Mouse (Mus musculus): ENCODE results near the gene Zc3h12d.
"Not testable (repeated sequence)": the region's sequence is repeated elsewhere in the genome, so short reads cannot be mapped to it uniquely, and the experiment has no call there.

The Zc3h12d gene

DNA sequence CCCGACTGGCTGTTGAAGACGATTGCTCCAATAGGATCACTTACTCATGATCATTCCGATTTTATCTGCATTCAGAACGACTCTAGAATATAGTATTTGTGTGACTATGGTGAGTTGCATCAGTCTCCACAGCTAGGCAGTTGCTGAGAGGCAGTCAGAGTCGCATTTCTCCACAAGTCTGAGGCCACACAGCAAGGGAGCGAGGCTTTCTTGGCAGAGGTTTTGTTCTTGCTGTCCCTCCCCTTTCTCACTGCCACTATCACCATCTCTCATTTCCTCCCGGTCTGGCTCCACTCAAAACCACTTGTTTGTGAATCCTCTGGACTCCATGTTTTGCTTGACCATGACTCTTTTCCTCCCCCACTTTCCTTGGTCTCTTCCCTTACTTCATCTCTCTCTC, 41.9 kb downstream of the Zc3h12d start:
- DNase-seq = no peak

DNA sequence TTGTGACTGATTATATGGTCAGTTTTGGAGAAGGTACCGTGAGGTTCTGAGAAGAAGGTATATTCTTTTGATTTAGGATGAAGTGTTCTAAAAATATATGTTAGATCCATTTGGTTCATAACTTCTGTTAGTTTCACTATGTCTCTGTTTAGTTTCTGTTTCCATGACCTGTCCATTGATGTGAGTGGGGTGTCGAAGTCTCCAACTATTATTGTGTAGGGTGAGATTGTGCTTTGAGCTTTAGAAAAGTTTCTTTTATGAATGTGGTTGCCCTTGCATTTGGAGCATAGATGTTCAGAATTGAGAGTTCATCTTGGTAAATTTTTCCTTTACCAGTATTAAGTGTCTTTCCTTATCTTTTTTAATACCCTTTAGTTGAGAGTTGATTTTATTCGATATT, 48.0 kb downstream of the Zc3h12d start:
- not testable (repeated sequence) for DNase-seq

DNA sequence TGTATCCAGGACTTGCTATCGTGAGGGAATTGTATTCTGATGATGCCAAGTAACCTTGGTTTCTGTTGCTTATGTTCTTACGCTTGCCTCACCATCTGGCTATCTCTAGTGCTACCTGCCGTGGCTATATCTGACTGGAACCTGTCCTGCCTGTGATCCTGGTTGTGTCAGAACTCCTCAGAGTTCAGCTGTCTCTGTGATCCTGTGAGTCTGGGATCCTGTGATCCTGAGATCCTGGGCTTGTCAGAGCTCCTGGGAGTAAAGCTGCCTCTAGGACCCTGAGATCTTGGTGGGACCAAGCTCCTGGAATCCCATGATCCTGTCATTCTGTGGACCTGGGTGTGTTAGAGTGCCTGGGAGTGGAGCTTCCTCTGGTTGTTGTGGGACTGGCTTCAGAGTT, 49.7 kb downstream of the Zc3h12d start:
- no peak for DNase-seq

DNA sequence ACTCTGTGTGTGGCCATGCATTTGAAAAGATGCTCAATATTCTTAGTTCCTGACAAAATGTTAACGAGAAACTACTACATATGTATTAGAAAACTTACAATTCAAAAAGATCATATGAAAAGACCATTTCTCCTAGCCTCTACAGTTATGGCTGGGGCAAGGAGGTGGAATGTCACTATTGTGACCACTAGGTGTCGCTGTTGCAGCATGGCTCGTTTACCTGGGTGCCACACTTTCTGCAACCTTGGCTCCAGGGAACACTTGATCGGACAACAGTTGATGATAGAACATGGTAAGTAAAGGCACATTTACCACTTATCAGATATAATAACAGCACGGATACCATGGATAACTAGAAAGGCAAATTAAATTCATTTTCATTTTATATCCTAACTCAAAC, 51.3 kb downstream of the Zc3h12d start:
- peak; percentile 70 for DNase-seq

DNA sequence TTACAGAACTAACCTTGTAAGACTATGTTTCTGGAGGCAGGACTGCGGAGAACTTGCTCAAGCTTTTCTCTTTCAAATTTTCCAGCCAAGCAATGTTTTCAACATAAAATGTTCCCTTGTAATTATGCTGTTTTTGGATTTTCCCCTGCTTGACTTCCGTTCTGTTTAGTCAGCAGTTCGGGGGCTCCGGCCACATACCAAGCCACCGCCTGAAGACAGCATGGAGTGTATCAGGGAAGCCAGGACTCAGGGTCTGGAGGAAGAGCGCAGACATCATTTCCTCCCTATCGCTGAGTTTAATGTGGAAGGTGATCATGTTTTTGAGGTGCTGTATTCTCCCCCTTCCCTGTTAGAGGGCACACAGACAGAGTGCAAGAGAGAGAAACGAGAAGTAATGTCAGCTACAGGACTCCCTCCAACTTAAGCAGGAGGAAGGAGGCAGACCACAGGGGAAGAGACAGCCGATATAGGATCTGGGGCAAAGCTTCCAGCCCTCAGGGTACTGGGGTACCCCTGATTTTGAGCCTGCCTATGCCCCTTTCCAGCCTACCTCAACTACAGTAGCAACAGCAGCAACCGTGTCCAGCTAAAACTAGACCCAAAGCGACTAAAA, 56.1 kb downstream of the Zc3h12d start:
- no peak for DNase-seq

DNA sequence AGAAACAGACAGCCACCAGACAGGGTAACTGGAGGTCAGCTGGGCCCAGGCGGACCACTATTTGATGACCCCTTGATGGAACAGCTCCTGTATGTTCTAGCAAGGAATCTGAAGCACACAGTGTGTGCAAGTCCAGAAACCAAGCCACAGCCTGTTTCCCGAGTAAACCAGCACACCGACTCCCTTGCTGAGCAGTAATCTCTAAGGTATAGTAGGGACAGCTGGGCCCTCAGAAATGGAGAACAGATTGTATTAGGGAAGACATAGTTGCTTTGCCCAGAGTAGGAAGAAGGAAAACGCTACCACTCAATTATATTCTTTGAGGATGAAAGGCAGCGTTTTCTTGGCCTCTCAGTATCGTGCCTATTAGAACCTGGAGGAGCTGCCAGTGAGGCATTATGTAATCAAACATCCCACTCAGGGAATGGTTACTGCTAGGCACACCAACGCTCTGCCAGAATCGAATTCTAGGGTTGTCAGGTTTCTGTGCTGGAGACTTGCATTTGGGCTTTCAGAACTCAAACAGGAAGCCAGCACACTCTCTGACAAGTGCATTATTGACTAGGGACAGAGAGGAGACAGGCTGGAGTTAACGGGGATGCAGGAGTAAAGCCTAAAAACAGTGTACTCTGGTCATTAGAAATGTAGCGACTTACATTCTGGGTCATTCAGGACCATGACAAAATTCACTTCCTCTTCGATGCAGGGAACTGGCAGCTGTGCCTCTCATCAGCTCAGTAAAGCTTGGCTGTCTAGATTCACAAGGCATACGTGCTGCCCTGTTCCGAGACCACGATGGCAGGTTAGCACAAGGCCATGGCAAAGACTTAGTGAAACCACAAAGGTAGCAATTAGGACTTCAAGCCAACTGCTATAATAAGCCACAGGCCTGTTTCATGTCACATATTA, 68.7 kb downstream of the Zc3h12d start:
- DNase-seq = no peak

DNA sequence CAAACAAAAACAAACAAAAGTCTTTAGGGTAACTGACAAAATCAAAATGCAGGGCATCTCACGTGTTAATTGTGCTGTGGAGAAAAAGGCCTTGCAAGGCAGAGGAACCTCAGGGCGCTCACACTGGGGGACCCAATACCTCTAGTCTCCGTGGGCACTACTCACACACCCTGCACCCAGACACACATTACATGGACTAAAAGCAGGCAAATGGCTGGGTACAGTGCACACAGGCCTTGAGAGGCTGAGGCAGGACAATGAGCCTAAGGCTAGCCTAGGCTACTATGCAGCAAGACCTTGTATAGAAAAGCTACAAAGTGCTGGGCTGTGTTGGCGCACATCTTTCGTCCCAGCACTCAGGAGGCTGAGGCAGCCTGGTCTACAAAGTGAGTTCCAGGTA, 71.9 kb downstream of the Zc3h12d start:
- DNase-seq = no peak

DNA sequence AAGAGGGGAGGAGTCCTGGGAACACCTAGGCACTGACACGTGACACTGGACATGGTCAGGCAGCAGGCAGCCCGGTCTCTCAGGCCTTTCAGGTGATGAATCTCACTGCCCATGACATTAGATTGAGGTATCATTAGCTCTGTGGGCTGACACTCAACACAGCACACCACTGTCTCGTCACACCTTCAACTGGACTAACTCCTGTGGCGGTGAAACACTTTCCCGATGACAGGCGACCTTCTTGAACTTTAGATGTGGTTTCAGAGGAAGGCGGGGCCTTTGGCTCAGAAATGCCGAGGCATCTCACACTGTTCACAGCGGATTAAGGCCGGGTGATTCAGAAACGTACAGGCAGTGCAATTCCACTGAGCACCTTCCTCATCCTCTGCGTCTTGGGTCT, 74.9 kb downstream of the Zc3h12d start:
- DNase-seq = no peak

DNA sequence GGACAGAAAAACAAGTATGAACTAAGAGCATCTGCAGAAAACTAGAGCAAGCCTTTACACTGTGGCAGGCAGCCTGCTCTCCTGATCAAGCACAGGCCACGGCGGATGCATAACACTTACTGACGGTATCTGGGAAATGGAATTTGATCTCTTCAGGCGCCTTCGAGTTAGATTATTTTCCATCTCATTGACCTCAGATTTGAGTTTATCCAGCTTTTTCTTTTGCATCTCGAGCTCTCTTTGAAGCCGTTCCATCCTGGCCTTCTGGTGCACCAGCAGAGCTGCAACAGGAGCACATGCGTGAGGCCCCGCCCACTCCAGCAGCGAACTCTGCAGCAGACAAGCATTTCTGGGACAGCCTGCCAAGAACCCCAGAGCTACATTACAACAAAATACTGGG, 79.0 kb downstream of the Zc3h12d start:
- peak; percentile 23 for DNase-seq
